Mouse (Mus musculus) cerebellum, postnatal 14 days (tissue): ENCODE results near the gene Apol8.
A peak's percentile ranks its signal among the peaks of the same experiment; 100 is the strongest.

Source experiments
- DNase-seq, 2 experiments: peaks; one replicate each; pipeline ENCODE4 v3.0.0; 2021; ENCODE audit warnings: mixed read lengths in 2 of 2

Apol8 gene

DNA sequence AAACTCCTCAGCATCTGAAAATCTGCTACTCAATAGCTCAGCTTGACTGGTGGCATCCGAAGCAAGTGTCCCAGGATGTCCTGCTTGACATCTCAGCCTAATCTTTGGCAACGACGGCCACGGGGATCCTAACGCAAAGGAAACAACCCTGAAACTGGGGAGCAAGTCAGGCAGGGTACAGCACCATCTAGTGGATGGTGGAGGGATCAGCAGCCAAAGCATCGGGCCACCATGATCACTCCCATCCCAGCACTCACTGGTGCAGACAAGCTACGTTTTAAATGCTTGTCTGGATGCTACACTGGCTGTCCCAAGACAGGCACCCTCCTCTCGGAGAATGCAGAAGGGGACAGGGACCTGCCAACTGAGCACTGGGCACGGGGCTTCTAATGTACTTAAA lies at the start of gene Apol8:
TSS of gene Apol8 (minus strand) at position 156 of the 400 bp plus-strand sequence.
- DNase-seq: peak; percentile 71 to 78

DNA sequence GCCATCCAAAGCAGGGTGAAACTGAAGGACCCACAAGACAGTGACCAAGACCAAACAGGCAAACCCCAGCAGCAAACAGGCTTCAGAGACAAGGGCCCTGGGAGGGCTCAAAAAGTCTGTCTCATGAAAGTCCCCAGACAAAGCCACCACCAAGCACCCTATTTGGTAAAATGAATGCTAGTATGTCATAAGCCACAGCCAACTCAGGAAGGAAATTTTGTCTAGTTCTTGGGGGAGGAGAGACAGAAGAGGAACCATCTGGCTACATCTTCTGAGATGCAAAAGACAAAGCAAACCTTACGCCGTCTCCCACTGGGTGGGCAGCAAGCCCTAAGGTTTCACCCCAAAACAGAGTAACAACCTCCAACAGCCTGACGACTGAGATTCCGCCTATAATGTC lies 48.9 kb upstream of the Apol8 start:
- no peak for DNase-seq

DNA sequence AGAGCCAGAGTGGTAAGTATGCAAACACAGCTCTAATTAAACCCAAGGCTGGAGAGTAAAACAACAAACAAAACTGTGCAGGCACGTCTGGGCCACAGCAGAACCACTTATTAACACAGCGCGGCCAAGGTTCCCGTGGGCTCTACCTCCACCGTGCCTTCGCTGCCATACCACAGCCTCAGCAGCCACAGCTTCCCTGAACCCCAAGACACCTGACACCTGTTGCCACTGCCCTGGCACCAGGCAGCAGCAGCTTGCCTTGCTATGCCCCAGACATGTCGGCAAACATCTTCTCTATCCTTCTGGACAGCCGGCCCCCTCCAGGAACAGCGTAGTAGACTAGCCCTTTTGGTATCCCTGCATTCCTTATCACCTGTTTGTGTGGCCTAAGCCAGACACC lies 48.1 kb upstream of the Apol8 start:
- no peak for DNase-seq

DNA sequence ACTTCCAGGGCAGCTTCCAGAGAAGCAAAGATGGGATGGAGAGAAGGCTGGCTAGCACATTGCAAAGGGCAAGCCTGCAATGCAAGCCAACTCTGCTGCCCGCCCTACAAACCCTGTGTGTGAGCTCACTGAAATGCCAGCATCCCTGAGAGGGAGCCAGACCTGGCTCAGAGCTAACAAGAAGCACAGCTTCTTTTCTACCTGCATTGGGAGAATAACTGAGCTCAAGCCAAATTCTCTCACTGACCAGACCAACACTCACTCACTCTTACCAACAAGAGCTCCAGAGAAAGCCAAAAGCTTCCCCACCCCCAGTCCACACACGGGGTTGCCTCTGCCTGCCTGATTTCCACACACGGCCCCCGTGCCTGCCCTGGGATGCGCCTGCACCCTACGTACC lies 47.7 kb upstream of the Apol8 start:
- peak; percentile 57 to 72 for DNase-seq

DNA sequence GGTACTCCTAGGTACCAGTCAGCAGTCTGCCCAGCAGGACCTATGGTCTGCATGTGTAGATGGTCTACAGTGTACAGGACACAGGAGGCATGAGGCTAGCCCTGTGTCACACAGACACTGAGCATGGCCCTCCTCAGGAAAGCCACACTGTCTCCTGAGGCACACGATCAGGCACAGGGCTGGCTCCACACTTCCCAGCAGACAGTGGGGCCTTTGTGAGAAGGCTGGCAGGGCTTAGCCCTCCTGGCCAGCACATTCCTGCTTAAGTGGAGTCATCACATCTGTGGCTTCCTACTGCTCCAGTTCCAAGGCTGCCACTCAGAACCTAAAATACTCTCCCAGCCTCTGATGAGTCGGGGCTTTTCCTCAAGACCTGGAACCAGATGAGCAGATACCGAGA lies 46.9 kb upstream of the Apol8 start:
- no peak for DNase-seq

DNA sequence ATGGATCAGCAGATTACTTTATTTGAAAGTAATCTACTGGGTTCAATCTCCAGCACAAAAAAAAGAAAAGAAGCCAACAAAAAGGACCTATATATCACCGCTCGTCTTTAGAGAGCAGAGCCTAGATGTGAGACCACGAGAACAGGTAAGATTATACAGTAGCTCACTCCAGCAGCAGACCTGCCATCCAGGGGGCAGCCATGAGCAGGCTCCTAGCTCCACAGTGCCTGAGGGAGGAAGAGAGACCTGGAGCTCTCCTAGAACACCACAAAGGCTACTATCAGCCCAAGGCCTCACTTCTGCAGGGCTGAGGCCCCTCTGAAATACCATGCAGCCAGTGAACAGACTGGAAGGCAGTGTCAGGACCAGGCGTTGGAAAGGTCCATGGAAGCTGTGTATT lies 46.2 kb upstream of the Apol8 start:
- no peak for DNase-seq

DNA sequence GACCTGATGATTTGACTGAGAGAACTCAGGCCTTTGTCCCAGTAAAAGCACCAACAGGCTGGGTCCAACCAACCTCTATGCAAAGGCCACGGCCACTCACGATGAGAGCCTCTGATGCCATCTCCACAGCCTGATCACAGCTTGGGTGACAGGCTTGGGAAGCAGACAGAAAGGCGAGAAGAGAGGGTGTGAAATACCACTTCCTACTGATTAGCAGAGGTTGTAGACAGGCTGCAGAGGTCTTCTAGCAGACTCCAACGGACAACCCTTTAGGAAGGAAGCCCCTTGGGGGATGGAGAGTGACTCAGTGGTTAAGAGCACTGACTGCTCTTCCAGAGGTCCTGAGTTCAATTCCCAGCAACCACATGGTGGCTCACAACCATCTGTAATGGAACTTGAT lies 44.4 kb upstream of the Apol8 start:
- DNase-seq: no peak

DNA sequence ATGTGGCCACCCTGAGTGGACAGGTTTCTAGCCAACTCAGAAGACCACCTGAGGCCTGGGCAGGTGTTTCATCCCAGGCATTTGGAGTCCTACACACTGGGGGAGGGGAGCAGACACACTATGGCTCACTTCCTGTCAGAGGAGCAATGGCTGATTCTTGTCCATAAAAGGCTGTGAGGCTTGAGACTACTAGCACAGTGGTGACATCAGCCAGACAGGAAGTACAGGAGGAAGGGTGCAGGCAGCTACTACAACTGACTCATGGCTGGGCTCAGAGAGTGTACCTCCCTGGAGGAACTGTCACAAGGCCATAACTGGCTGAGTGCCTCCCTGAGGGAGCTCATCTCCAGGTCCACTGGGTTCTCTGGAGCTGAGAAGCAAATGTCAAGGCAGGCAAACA lies 43.7 kb upstream of the Apol8 start:
- DNase-seq: no peak

DNA sequence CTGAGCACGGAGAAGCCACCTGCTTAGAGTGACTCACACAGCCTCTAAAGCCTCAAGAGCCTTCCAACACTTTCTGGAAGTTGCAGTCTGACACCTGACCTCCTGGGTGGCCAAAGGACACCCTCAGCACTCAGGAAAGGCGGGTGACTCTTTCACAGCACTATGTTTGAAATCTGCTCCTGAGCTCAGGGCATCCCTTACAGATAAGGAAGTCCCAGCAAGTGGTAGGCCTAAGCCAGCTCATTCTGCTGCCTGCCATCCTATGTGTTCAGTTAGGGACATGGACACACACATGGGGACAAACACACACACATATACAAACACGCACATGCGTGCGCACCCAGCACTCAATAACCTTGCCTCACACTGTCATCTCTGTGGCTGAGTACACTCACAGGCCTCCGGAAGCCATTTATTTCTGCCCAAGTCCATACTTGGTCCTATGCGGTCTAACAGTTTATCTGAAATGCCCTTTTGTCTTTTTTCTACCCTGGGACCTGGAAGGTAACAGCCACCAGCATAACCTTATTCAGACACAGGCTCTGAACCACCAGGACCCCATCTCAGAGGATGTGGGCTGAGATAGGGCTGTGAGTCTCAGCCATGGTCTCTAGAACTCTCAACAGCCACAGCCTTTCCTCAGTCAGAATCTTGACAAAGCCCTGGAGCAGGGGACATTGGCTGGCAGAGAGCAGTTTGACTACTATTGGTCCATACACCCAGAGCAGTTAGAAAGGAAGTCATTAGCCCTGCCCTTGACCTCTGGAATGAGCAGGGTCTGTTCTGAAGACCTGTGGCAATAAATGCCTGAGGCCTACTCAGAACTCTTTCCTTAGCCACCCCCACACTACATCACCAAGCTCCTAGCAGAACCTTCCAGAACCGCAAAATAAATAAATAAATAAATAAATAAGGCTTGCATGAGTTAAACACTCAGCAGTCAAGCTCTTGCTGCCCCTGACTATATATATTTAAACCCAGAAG lies 43.0 kb upstream of the Apol8 start:
- DNase-seq: no peak

DNA sequence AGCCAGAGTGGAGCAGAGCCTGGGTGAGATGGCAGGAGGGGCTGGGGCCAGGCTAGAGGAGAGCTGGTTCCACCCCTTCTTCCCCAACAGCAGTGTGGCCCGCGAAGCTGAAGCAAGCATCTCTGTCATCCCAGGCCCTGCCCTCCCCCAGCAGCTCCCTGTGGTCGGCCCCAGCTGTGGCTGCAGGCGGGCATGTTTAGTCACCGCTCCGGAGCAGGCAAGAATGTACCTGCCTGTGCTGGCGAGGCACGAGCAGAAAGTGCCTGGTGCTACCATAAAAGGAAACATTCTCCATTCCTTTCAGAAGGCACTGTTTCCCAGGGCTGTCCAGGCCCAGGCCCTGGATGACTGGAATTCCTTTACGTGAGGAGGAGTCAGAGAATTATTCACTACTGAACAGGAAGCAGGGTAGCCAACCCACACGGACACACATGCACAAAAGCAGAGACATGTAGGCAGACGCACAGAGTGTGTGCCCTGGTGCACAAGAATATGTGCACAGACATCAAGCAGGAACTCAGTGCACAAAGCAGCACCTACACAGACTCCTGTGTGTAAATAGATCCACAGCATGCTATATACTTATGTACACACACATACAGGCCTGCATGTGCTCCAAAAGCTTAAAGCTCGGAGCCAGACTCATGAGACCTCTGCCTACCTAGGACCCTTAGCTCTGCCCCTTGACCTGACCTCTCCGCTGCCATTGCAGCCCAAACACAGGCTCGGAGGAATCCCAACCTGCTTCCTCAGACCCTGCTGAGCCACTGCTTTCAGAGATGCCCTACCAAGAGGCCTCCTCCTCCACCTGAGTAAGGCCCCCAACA lies 42.1 kb upstream of the Apol8 start:
- DNase-seq: no peak

DNA sequence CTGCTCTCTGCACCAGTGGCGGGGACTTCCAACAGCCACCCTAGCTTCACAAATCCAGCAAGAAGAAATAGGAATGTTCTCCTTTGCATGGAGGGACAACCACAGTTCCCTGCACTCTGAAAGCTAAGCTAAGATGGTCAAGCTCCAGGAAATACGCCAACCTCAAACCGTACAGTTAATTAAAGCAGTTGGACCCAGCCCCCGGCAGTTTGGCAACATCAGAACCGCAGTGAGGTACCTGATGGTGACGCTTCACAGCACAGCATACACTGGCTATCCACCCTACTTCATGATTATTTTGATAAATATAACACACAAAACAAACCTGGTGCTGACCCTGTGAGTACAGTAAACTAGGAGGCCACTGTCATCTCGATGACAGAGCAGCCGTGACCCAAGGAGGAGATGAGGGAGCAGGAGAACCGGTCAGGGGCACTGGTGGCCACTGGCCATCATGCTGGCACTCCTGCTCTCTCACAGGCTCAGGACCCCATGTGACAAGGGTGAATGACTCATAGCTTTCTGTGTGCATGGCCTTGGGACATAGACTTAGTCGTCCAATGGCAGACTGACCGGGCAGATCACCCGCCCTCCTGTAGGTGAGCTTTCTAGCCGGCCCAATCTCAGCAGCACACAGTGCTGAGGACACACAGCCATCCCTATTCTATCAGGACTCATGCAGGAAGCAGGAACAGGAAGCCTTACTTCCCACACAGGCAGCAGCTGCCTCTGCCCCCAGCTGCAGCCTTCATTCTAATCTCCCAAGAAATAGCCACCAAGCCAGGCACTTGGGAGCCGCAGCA lies 41.0 kb upstream of the Apol8 start:
- DNase-seq: peak; percentile 60 to 65

DNA sequence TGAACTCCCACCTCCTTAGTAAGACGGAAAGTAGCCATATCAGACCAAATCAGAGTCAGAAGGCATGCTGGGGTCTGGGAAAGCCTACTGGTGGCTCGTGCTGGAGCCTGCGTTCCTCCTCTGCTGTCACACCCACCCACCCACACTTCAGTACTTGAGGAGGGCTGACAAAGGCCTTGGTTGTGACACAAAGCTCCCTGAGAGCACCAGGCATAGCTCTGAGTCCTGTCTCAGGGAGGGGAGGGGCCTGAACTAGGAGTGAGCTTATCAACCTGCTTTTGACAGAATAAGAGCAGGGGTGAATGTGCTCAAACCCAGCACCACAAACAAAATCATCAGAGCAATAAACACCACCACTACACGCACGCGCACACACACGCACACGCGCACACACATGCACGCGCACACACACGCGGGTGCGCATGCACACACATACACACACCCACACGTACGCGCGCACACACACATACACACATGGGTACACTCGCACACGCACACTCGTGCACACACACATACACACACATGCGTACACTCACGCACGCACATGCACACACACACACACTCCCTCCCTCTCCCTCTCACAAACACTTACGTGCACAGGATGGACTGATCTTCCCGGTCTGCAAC lies 39.7 kb upstream of the Apol8 start:
- no peak for DNase-seq

DNA sequence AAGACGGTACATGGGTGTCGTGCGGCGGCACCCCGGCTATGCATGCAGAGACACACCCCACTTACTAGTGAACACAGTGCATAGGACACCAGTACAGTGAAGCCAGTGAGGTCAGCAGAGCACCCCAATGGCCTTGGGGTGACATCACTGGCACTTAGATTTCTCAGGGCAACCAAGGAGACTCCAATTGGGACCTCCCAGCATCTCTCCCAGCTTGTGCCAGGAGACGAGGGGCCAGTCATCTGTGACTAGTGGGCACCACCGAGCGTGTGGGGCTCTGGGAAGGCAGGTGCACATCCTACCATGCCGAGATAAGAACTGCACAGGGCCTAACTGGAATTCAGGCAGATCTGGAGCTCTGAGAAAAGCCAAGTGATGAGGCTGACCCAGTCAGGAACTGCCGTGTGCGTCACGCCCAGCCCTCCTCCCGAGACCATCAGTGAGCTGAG lies 38.1 kb upstream of the Apol8 start:
- no peak for DNase-seq

DNA sequence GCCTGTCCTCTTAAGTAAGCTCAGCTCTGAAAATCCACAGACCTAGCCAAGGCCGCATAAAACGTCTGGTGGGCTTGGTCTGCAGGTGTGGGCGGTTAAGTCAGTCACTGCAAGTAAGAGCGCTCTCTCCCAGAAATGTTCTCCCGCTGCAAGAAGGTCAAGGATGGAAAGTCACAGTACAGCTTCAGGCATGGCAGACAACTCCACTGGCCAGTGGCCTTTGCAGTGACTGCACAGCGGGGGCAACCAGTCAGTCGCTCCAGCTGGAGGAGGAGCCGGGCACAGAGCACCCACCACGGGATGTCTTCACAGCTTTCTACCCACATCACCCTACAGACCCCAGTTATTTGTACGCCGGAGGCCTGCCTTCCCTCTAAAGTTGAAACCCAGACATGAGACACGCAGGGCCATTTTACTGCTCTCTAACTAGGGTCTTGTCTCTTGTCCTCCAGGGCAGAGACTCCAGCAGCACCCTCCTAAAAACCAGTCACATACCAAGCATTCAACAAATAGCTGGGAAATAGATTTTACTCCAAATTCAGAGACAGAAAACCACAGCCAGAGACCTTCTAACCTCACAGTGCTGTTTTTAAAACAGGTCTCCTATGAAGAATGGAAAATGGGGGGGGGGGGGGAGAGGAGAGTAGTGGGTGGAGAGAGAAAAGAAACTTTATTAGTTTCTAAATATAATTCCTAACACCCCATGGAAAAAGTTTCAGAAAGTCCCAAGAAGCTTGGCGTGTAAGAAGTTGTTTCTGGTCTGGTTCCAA lies 37.5 kb upstream of the Apol8 start:
- no peak for DNase-seq

DNA sequence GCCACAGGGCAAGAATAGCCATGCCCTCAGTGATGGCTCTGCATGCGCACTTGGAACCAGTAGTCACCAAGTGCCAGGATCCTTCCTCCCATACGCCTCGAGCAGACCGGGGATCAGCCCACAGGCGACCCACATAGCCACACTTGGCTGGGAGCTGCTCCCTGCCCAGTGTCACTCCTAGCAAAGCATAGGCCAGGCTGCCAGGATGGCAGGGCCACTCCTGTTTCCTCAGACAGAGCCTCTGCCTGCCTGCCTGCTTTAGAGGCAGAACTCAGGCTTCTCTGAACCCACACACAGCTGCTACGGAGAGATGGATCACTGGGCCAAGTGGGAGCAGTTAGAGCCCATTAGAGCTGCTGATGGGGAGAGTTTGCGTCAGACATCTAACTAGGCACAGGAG lies 36.8 kb upstream of the Apol8 start:
- peak; percentile 52 to 57 for DNase-seq

DNA sequence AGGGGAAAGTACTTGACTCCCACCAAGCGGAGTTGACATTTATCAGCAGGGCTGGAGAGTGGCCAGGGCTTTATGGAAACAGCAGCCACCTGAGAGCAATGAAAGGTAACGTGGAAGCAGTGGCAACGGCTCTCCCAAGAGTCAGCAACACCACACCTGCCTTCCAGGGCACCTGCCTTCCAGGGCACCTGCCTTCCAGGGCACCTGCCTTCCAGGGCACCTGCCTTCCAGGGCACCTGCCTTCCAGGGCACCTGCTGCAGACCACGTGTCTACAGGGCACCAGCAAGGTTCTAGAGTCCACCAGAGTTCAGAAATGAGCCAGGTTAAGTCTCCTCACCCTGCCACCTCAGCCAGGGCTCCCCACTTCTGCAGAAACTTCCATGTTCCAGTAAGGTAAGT lies 36.3 kb upstream of the Apol8 start:
- no peak for DNase-seq

DNA sequence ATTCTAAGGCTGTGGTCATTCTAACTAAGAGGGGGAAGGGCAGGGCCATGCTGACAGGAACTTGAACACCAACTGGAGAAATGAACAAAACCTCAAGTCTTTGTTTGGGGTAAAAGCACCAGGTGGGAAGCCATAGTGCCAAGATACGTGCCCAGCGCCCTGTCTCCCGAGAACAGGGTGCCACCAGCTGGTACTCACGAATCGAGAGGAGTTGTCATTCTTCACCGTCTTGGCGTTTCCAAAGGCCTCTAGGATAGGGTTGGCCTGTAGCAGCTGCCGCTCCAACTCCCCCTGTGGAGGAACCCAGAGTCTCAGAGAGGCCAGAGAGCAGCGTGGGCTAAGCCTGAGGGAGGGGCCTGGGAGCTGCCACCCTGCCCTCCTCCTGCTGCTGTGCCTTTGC lies 35.3 kb upstream of the Apol8 start:
- DNase-seq: no peak

DNA sequence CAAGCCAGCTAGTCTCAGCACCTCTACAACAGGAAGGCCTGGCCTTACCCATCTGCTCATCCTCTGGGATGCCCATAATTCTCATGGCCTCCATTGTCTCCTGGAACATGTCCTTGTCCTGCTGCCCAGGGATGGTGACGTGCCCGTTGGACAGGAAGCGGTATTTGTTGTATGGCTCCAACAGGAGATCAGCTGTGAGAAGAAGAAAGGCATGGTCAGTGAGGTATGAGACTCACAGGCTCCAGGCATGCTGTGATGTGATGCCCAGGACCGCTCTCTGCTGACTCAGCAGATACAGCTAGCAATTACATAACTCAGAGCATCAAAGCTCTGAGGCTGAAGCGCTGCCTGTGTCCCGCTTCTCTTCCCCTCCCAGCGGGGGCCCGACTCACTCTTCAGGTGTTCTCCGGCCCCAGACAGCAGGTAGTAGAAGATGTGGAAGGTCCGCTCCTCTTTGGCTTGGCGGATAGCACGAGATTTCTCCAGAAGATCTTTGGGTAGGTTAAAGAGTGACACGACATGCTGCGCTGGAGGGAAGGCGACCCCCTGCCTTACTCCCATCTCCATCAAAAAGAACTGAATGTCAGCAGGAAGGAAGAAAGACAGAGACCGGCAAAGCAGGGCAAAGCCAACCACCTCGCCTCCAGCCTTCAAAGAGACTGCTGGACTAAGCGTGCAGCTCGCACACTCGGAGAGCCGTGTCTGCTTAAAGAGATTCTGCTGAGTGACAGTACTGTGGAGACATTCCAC lies 34.0 kb upstream of the Apol8 start:
- DNase-seq: peak in 1 of 2 experiments; percentile 54

DNA sequence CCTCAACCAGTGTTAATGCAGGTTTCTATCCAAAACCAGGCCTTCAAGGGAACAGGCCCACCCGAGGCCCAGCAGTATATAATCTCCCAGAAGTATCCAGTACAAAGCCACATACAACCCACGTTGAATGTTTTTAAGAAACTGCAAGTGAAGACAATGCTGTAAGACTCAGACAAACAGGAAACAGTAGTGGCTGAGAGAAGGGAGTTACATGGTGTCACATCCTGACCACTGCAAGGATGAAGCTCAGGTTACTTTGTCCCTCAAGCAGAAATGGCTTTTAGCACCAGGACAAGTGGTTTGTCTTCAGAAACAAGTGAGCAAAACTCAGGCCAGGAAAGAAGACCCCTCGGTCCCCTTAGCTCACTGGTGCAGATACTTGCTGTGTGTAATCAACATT lies 32.4 kb upstream of the Apol8 start:
- no peak for DNase-seq

DNA sequence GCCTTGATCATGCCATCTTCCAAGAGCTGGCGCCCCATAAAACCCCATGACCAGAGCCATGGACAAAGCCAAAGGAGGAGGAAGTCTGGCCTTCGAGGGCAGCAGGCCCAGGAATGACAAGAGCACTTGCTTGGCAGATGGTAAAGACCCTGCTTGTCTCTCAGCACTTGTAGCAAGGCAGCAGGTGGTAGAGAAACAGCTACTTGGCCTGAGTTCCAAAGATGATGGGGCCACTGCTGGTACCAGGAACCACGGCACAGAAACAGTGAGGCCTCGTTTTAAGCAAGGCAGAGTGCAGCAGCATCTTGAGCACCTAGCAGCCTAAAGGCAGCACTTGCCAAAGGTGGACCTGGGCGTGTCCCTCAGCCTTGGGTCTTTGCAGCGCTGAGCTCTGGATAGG lies 31.6 kb upstream of the Apol8 start:
- peak; percentile 79 to 87 for DNase-seq

DNA sequence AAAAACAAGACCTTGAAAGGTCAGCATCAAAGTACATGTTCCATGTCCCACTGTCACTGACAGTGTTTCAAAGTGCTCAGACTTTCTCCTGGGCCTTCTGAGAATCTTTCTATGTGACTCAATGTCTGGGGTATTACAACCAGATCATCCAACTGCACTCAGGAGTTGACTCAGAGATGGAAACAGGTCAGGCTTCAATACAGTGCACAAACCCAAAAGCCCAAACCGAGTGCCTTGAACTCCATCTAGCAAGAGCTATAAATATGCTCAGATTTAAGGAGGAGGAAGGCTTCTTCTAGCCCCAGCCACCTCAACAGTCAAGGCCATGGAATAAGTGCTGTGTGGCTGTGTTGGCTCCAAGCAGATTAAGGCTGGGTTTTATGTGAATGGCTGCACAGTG lies 29.0 kb upstream of the Apol8 start:
- DNase-seq: no peak
